Comparison of ENCODE assay signal across 16 mouse cellular contexts in genomic region chr3:109008180-109008579, GRCm38 (mm10).
"Had no signal": no experiment of that assay in that cellular context is flagged by ENCODE, and none has a peak within 500 bp of the region (broad histone marks: within the 10 kb centered on the region; RNA-seq: fewer than 3 reads in every experiment).

No protein-coding gene starts in this region.

- H3K27me3 ChIP-seq: lung, embryonic 15.5 days; megakaryocyte, embryonic 14.5 days; midbrain, embryonic 13.5 days; midbrain, embryonic 15.5 days; neural tube, embryonic 12.5 days had no signal

- H3K9me3 ChIP-seq: lung, embryonic 15.5 days; megakaryocyte, embryonic 14.5 days; midbrain, embryonic 13.5 days; midbrain, embryonic 15.5 days; neural tube, embryonic 12.5 days had no signal

- H3K4me1 ChIP-seq: midbrain, embryonic 13.5 days; midbrain, embryonic 15.5 days; neural tube, embryonic 12.5 days had no signal

- H3K4me2 ChIP-seq: lung, embryonic 15.5 days; midbrain, embryonic 11.5 days; midbrain, embryonic 13.5 days; midbrain, embryonic 15.5 days; neural tube, embryonic 12.5 days had no signal

- H3K9ac ChIP-seq: liver, embryonic 14.5 days; lung, embryonic 15.5 days; midbrain, embryonic 13.5 days; midbrain, embryonic 15.5 days; neural tube, embryonic 12.5 days had no signal

- H3K4me3 ChIP-seq: lung, embryonic 15.5 days; megakaryocyte, embryonic 14.5 days; midbrain, embryonic 13.5 days; midbrain, embryonic 15.5 days; neural tube, embryonic 12.5 days had no signal

- H3K36me3 ChIP-seq: lung, embryonic 15.5 days; midbrain, embryonic 13.5 days; midbrain, embryonic 15.5 days; neural tube, embryonic 12.5 days had no signal

- H3K27ac ChIP-seq: liver, embryonic 14.5 days; lung, embryonic 15.5 days; macrophage; midbrain, embryonic 13.5 days; midbrain, embryonic 15.5 days; neural tube, embryonic 12.5 days had no signal

- ATAC-seq: lung, postnatal 0 days; midbrain, embryonic 13.5 days; midbrain, embryonic 15.5 days had no signal

- DNase-seq: lung, adult 2 months; lung, postnatal 14 days; lung, postnatal 36 days; right cerebral cortex, postnatal 14 days; thymus, adult 18-20 months; thymus, postnatal 25 days; thymus, postnatal 4 days had no signal
